Mouse (Mus musculus) ES-E14 (cell line): ENCODE measurements around the gene Lonp2. TPM values are rescaled to one million over a fixed set of nuclear protein-coding genes. Genes with fewer than 3 reads are reported as not detected.

Source experiments
- DNase-seq: peaks from one replicate; pipeline ENCODE4 v3.0.0-alpha.2; 2013; ENCODE audit warnings: low read depth, low spot score
- H3K27ac ChIP-seq: 2 replicates; pipeline ENCODE4 v1.5.1; 2012; ENCODE audit warnings: low read depth, mild to moderate bottlenecking, low read length, moderate library complexity, mixed read lengths; ENCODE audit not compliant: poor library complexity, insufficient read depth, severe bottlenecking
- H3K36me3 ChIP-seq: 2 replicates; pipeline ENCODE4 v1.6.1; 2012; ENCODE audit warnings: mild to moderate bottlenecking, low read length, moderate library complexity, mixed read lengths; ENCODE audit not compliant: control insufficient read depth, poor library complexity, insufficient read depth, severe bottlenecking
- H3K4me1 ChIP-seq, 2 experiments: fragments of 150-350 bp in 1 of 2; sonication (generic) in 1 of 2; 2 replicates each; pipeline ENCODE4 v1.6.1; 2012; ENCODE audit warnings: low read length in 2 of 2, mild to moderate bottlenecking in 1 of 2, mixed read lengths in 1 of 2; ENCODE audit not compliant: control insufficient read depth in 2 of 2, insufficient read depth in 2 of 2, poor library complexity in 1 of 2
- H3K4me3 ChIP-seq, 2 experiments: fragments of 150-350 bp in 1 of 2; sonication (generic) in 1 of 2; 2 replicates each; pipeline ENCODE4 v1.5.1; 2012; ENCODE audit warnings: low read length in 2 of 2, low read depth in 1 of 2, mild to moderate bottlenecking in 1 of 2, mixed read lengths in 1 of 2; ENCODE audit not compliant: insufficient read depth in 1 of 2, poor library complexity in 1 of 2, severe bottlenecking in 1 of 2
- H3K9ac ChIP-seq: 2 replicates; pipeline ENCODE4 v1.6.1; 2012; ENCODE audit warnings: low read depth, mild to moderate bottlenecking, low read length, mixed read lengths; ENCODE audit not compliant: poor library complexity, insufficient read depth, severe bottlenecking
- H3K9me3 ChIP-seq: fragments of 150-350 bp; sonication (generic); 2 replicates; pipeline ENCODE4 v1.6.1; 2012; ENCODE audit warnings: low read depth, mild to moderate bottlenecking, low read length; ENCODE audit not compliant: control insufficient read depth, insufficient read depth
- CHD2 ChIP-seq: IDR thresholded peaks from 2 replicates; pipeline ENCODE4 v1.6.1; 2014; ENCODE audit warnings: mild to moderate bottlenecking, low read depth, low read length, inconsistent platforms
- HCFC1 ChIP-seq: IDR thresholded peaks from 2 replicates; pipeline ENCODE4 v1.6.1; 2012; ENCODE audit warnings: low read length, inconsistent platforms, borderline replicate concordance; ENCODE audit not compliant: insufficient read depth
- MAFK ChIP-seq: IDR thresholded peaks from 2 replicates; pipeline ENCODE4 v1.6.1; 2014; ENCODE audit warnings: mild to moderate bottlenecking, low read depth, low read length, inconsistent platforms; ENCODE audit not compliant: insufficient read depth
- ZC3H11A ChIP-seq: IDR thresholded peaks from 2 replicates; pipeline ENCODE4 v1.6.1; 2012; ENCODE audit warnings: low read depth, mild to moderate bottlenecking, inconsistent platforms, low read length, borderline replicate concordance
- ZNF384 ChIP-seq: IDR thresholded peaks from 2 replicates; pipeline ENCODE4 v1.6.1; 2012; ENCODE audit warnings: low read depth, low read length, inconsistent platforms
- in situ Hi-C, 2 experiments: fragments of 600-800 bp; cut with MboI; formaldehyde crosslinking; loops; one replicate each; pipeline ENCODE4 v1.15.1; 2025; ENCODE audit warnings: low sequenced_read_pairs in 2 of 2, inconsistent platforms in 1 of 2; ENCODE audit not compliant: unreplicated experiment in 2 of 2
- total RNA-seq: library from RNA; depleted of rRNA; stranded (reverse); fragments of 300-350 nt; gene quantifications from 2 replicates; pipeline ENCODE4 v1.2.3, GENCODE M21; 2012

Lonp2 gene
- total RNA-seq, 1 experiment: 39.1 TPM

DNA sequence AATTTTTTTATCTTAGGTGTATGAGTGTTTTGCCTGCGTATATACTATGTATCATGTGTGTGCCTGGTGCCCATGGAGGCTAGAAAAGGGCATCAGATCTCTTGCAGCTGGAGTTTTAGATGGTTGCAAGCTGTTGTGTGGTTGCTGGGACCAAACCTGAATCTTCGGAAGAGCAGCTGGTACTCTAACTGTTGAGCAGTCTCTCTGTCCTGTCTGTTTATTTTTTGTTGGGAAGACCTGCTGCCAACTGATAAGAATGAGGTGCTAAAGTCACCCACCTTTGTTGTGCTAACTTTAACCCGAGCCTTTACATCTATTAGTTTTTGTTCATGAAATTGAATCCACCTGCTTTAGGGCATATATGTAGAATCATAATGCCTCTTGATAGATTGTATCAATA is 78.6 kb downstream of the Lonp2 start:
- DNase-seq: no peak
- Histone ChIP-seq H3K27ac (no peak overlapping the region), H3K9ac (no peak overlapping the region), H3K4me3 (no peak overlapping the region), H3K4me1 (no peaks in the 10 kb centered on the region), H3K9me3 (no peaks in the 10 kb centered on the region), H3K36me3 (no peaks in the 10 kb centered on the region)
- in situ Hi-C loops: no loop called here
- TF ChIP-seq ZC3H11A (no peak), HCFC1 (no peak), MAFK (no peak), ZNF384 (no peak)

DNA sequence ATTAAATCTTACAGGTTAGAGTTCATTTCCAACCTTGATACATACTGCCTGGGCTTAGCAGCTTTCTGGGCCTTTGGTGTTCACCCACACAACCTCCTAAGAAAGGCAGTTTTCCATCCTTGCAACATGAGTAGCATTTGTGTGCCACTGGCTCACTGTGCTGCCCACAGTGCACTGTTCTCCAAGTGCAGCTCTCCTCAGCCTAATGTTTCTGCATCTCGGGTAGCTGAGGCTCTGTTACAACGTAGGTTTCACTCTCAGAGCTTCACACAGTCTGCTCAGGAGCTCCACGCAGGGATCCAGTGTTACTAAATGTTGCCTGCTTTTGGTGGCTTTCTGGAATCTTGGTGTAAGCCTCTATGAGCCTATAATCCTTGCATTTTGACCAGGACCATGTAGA is 81.5 kb downstream of the Lonp2 start:
- no peaks in the 10 kb centered on the region for H3K4me1 ChIP-seq
- in situ Hi-C loops: no loop called here
- TF ChIP-seq HCFC1 (no peak), MAFK (no peak), CHD2 (no peak), ZC3H11A (no peak), ZNF384 (no peak)
- H3K9ac ChIP-seq: no peak overlapping the region
- no peaks in the 10 kb centered on the region for H3K36me3 ChIP-seq
- no peak for DNase-seq
- no peak overlapping the region for H3K4me3 ChIP-seq
- H3K27ac ChIP-seq: no peak overlapping the region
- H3K9me3 ChIP-seq: no peaks in the 10 kb centered on the region

DNA sequence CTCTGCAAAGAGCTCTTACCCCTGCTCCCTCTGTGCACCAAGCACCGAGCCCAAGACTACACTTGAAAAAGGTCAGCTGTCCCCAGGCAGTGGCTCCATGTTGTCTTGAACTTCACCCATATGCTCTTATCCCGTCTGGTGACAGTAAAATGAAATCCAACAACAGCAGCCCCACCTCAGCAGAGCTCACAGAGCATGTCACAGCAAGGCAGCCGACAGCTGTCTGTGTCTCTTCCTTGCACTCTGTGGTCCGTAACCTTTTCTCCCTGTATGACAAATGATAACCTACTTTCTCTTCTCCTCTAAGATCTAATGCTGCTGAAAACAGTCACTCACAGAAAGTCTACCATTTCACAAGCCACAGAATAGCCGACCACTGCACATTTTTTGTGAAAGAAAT is 82.9 kb downstream of the Lonp2 start:
- H3K9me3 ChIP-seq: no peaks in the 10 kb centered on the region
- in situ Hi-C loops: no loop called here
- no peak overlapping the region for H3K9ac ChIP-seq
- H3K36me3 ChIP-seq: no peaks in the 10 kb centered on the region
- TF ChIP-seq HCFC1 (no peak), CHD2 (no peak), ZNF384 (no peak), MAFK (no peak), ZC3H11A (no peak)
- no peak for DNase-seq
- H3K4me1 ChIP-seq: no peaks in the 10 kb centered on the region
- no peak overlapping the region for H3K27ac ChIP-seq
- H3K4me3 ChIP-seq: no peak overlapping the region

DNA sequence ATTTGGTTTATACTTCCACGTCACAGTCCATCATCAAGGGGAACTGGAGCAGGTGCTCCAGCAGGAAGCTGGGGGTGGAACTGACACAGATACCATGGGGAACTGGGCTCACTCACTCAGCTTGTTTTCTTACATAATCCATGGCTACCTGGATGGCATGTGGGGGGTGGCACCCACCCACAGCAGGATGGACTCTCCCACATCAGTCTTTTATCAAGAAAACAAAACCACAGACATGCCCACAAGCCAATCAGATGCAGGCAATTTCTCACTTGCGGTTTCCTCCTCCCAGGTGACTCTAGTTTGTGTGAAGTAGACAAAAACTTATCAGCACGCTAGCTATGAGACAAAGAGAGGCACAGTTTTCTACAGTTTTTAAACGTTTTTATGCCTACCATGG is 84.0 kb downstream of the Lonp2 start:
- H3K4me1 ChIP-seq: no peaks in the 10 kb centered on the region
- H3K9me3 ChIP-seq: no peaks in the 10 kb centered on the region
- no peak overlapping the region for H3K9ac ChIP-seq
- no peak for DNase-seq
- no peak for TF ChIP-seq CHD2
- TF ChIP-seq ZC3H11A: no peak
- no peak for TF ChIP-seq HCFC1
- no peak for TF ChIP-seq MAFK
- TF ChIP-seq ZNF384: no peak
- no peak overlapping the region for H3K4me3 ChIP-seq
- H3K36me3 ChIP-seq: no peaks in the 10 kb centered on the region
- in situ Hi-C loops: no loop called here
- H3K27ac ChIP-seq: no peak overlapping the region

DNA sequence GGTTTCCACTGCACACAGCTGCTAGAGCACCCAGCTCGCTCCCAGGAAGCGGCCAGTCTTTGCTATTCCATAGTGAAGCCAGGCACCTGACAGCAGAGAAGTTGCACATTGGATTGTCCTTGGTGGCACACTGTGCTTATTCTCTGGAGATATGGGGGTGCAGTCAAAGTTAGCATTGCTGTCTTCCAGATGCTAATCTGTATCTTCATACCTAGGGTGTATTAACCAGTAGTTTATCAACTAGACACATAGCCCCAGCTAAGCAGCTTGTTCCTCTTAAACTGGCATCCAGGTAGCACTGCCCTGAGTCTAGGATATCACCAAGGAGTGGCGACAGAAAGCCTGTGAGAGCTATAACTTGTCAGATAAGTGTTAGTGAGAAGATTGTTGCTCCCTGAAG is 88.8 kb downstream of the Lonp2 start:
- in situ Hi-C loops: no loop called here
- Histone ChIP-seq H3K36me3 (peaks cover 5% of the 10 kb centered on the region; the same call in 1 of the 2 replicates), H3K4me1 (0 out of 4 replicates have a peak, but pooled peaks cover 0 to under 1% of the 10 kb centered on the region in 2 experiments)

More for the DNA sequence above, 88.8 kb downstream of the Lonp2 start:
- no peak for TF ChIP-seq ZNF384
- TF ChIP-seq MAFK: no peak
- TF ChIP-seq CHD2: no peak
- no peak for TF ChIP-seq ZC3H11A
- TF ChIP-seq HCFC1: no peak
- DNase-seq: no peak
- Histone ChIP-seq H3K4me3 (no peak overlapping the region), H3K9ac (no peak overlapping the region), H3K9me3 (no peaks in the 10 kb centered on the region), H3K27ac (no peak overlapping the region)
